Mouse (Mus musculus) heart, postnatal 36 days (tissue): Measurements from ENCODE around the gene Tcte2. TPM values are rescaled to one million over a fixed set of nuclear protein-coding genes. Genes with fewer than 3 reads are reported as not detected.

Experiments
- DNase-seq, 2 experiments: peaks; one replicate each; pipeline ENCODE4 v3.0.0; 2021 to 2022
- intact Hi-C: fragments of 180-260 bp; cut with DNase I; formaldehyde crosslinking; loops from one replicate; pipeline ENCODE4 v1.15.1; 2025
- total RNA-seq, 2 experiments: library from RNA; stranded (reverse); gene quantifications; 2 replicates each; pipeline ENCODE4 v1.2.3; 2021

Tcte2 gene
- total RNA-seq, 2 experiments from 2014 or later, result 4.1 to 6.4 TPM

DNA sequence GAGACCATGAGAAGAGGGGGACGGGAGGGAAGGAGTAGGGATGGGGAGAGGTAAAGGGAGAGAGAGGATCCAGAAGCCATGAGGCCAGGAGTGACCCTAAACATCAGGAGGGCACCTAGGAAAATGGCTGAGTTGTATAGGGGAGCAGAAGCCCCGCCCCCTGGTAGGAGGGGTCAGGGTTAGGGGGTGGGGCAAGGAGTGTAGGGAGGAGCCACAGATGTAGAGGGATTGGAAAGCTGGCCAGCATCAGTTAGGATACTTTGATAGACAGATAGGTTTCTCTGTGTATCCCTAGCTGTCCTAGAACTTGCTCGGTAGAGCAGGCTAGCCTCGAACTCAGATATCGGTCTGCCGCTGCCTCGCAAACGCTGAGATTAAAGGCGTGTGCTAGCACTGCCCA, 13.9 kb downstream of the Tcte2 start:
- intact Hi-C loops, result no loop called here

GRCm38 (mm10) chr17:13746330-13746729, 15.3 kb downstream of the Tcte2 start:
- intact Hi-C loops, result no loop called here

More for the DNA sequence above, 13.9 kb downstream of the Tcte2 start:
- no peak for DNase-seq

GRCm38 (mm10) chr17:13745373-13745772, 16.3 kb downstream of the Tcte2 start:
- intact Hi-C loops, result no loop called here
- DNase-seq, result no peak

More at GRCm38 (mm10) chr17:13746330-13746729, 15.3 kb downstream of the Tcte2 start:
- no peak for DNase-seq

DNA sequence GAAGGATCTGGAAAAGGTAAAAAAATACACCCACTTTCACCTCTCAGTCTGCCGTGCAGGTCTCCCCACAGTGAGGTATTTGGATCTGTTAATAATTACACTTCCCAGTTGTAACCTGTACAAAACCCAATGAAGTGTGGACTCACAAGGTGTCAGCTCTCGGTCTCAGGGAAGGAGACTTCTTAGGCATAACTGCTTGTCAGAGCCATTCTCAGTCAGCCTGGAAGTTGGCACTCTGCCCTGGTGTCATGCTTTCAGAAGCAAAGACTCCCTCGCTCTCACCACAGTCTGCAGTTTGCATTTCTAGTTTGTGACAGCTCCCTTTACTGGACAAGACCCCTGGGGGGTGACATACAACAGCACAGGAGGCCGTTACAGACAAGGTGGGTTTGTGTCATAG, 16.8 kb downstream of the Tcte2 start:
- peak in 1 of 2 experiments; percentile 47 for DNase-seq
- intact Hi-C loops, result no loop called here

GRCm38 (mm10) chr17:13744219-13744618, 17.4 kb downstream of the Tcte2 start:
- no peak for DNase-seq
- intact Hi-C loops, result no loop called here

- no peak for DNase-seq
- intact Hi-C loops, result no loop called here
Observed at GRCm38 (mm10) chr17:13743709-13744079, 17.9 kb downstream of the Tcte2 start.

- intact Hi-C loops, result no loop called here
- no peak for DNase-seq
Observed at GRCm38 (mm10) chr17:13742941-13743708, 18.5 kb downstream of the Tcte2 start.

DNA sequence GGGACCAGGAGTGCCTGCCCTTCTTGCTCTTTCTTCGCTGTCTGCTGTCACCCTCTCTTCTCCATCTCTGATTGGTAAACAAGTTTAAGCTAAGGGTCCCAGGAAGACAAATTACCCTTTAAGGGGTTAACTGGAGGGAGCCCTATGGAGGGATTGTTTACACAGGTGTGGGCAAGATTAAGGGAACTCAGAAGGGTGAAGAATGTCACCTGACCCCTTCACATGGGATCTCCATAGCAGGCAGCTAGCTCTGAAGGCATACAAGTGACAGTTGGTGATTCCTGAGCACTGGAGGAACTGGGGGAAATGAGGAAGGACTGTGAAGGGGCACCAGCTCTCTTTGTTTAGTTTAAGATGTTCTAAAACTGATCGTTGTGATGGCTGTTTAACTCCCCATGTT, 19.3 kb downstream of the Tcte2 start:
- intact Hi-C loops, result no loop called here
- no peak for DNase-seq

- DNase-seq, result no peak
- intact Hi-C loops, result no loop called here
Observed at GRCm38 (mm10) chr17:13741611-13742010, 20.0 kb downstream of the Tcte2 start.

- no peak for DNase-seq
- intact Hi-C loops, result no loop called here
Observed at GRCm38 (mm10) chr17:13740796-13741195, 20.8 kb downstream of the Tcte2 start.

DNA sequence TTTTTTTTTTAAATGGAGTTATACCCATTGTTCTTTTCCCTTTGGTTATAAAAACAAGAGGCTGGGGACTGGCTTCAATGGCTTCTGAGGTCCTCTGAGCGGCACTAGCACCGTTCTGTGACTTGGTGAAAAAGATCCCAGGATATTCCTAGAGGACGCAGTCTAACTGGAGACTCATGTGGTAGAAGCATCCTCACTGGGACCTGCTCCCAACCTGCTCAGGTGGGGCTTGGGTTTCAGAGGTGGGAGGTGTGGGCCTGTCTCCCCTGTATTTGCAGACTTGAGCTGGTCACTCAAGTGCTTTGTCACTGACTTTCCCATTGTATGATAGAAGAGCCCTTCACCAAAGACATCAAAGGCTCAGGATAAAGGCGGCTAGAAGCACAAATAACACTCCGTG, 21.6 kb downstream of the Tcte2 start:
- intact Hi-C loops, result no loop called here
- DNase-seq, result no peak

DNA sequence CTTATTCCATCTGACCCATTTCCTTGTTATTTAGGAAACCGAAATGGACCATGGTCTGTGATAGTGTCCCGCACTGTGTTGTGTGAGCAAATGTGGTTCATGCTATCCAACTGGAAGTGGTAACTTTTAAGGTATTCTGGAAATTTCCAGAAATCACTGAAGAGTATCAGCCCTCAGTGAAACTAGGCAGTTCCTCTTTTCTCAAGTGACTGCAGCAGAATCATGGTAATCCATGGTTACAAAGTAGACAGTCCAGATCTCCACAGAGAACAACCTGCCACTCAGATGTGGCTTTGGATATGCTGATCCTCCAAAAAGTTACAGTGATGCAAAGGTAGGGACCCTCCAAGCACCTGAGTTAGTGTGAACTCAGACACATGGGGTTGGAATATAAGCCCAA, 22.7 kb downstream of the Tcte2 start:
- DNase-seq, result no peak
- intact Hi-C loops, result no loop called here

DNA sequence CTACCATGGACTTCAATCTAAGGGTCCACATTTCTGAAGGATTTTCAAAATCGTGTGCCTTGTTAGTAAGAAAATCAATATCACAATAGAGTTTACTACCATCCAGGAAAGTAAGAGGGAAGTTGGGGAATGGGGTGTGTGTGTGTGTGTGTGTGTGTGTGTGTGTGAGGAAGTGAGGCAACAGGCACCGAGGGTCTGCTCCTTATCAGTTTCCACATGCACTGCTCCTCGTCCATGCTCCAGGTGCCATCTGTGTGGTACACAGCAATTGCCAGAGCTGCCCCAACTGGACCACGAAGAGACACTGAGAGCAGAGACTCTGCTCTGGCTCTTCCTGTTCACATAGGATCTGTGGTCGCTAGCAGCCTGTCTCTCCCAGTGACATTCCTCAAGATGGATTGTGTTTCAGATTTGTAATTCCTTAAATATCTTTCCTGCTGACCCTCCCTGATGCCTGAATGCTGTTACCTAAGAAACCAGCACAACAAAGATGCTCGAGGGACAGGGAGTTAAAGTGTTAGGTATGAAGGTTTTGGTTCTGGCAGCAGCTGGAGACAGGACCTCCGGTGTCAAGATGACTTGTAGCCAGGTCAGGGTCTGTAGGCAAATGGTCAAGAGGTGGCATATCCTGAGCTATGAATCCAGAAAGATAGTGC, 23.4 kb downstream of the Tcte2 start:
- DNase-seq, result no peak
- intact Hi-C loops, result no loop called here

DNA sequence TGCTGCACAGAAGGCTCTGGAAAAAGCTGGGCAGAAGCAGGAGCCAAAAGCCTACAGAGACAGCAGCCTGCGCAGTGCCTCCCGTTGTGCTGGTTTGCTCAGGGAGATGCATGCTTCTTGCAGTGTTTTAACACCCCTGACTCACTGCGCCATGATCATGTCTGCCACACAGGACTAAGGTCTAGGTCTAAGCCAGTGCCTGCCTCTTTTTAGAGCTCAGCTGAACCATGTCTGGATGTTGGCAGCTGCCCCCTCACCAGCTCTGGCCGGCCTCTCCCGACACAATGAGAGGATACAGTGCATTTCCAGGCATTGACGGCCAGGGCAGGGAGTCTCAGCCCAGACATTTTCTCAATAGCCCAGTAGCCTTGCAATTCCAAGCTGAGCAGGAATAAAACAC, 24.3 kb downstream of the Tcte2 start:
- DNase-seq, result no peak
- intact Hi-C loops, result no loop called here

- DNase-seq, result no peak
- intact Hi-C loops, result loop anchor here (2.0 kb wide), 1 partner anchor 35 kb away; no protein-coding TSS in a partner anchor
Observed at GRCm38 (mm10) chr17:13735803-13736282, 25.8 kb downstream of the Tcte2 start.

- DNase-seq, result no peak
- intact Hi-C loops, result loop anchor here (2.0 kb wide), 1 partner anchor 34 kb away; no protein-coding TSS in a partner anchor
Observed at GRCm38 (mm10) chr17:13735057-13735456, 26.6 kb downstream of the Tcte2 start.

DNA sequence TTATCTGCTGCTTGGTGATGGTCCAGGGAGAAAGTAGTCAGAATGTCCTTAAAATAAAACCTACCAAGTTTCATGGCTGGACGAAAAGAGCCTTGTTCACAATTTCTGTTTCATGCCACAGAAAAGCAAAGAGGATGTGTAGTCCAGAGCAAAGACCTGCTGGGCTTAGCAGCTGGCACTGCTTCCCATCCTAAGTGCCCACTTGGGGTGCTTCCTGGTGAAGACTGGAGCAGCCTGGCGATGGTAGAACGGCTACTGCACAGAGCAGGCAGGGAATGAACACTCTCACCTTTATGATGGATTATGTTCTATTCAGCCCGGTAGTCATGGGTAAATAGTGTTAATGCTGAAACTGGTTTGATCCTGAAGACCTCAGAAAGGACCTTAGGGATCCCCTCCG, 27.7 kb downstream of the Tcte2 start:
- no peak for DNase-seq
- intact Hi-C loops, result loop anchor here (2.0 kb wide), 1 partner anchor 33 kb away; no protein-coding TSS in a partner anchor

GRCm38 (mm10) chr17:13732685-13733084, 28.9 kb downstream of the Tcte2 start:
- intact Hi-C loops, result no loop called here
- no peak for DNase-seq

DNA sequence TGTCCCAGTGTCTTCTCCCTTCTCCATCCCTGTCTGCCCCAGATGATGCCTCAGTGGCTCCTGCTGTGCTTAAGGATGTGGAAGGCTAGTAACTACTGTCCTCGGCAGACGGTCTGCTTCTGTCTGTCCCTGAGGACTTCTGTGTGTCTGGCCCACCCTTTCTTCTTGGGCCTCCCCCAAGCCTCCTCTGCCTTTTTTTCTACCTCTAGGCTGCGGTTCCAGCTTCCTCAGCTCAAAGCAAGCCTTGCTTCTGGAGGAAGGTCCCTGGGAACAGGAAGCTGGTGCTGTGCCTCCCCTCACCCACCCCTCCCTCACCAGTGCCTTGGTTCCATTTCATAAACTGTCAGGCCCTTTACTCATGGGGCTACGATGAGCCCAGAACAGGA, 29.9 kb downstream of the Tcte2 start:
- DNase-seq, result no peak
- intact Hi-C loops, result no loop called here

GRCm38 (mm10) chr17:13730980-13731726, 30.5 kb downstream of the Tcte2 start:
- intact Hi-C loops, result no loop called here
- DNase-seq, result no peak

DNA sequence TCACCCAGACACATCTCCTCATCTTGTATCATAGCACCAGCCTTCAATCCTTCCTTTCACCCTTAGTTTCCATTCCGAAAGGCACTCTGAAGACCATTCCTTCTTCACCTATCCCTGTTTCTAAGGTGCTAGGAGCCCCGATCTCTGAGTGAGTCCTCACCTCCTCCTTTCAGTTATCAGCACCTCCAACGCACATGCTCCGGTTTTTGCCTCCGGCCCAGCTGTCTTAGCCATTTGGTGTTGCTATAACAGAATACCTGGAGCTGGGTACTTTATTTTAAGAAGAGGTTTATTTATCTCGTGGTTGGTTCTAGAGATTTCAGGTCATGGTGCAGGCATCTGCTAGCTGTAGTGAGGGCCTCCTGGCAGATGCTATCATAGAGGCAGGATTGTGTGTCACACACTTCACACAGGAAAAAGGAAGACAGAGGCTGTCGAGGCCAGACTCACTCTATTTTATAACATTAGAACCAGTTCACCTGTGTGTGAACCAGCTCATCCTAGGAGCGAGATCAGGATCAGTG, 34.7 kb downstream of the Tcte2 start:
- no peak for DNase-seq
- intact Hi-C loops, result no loop called here
